Mouse (Mus musculus) G1E (cell line): ENCODE measurements at regions not wholly inside any gene's neighbourhood (a gene's known extent, or its start where the extent isn't known, plus 50 kb on each side); places are given as distances from the start of the nearest gene placed in this dataset.

Experiments used
- CTCF ChIP-seq: IDR thresholded peaks from 2 replicates; pipeline ENCODE4 v1.5.1; 2012; ENCODE audit warnings: low read depth, low read length, inconsistent platforms, mixed read lengths
- GATA1 ChIP-seq: IDR thresholded peaks from 2 replicates; pipeline ENCODE4 v1.6.1; 2012; ENCODE audit warnings: borderline replicate concordance, low read length, inconsistent platforms, mixed read lengths
- POLR2AphosphoS5 ChIP-seq: IDR thresholded peaks from 2 replicates; pipeline ENCODE4 v1.6.1; 2012; ENCODE audit warnings: low read depth, low read length, inconsistent platforms; ENCODE audit not compliant: insufficient replicate concordance

DNA sequence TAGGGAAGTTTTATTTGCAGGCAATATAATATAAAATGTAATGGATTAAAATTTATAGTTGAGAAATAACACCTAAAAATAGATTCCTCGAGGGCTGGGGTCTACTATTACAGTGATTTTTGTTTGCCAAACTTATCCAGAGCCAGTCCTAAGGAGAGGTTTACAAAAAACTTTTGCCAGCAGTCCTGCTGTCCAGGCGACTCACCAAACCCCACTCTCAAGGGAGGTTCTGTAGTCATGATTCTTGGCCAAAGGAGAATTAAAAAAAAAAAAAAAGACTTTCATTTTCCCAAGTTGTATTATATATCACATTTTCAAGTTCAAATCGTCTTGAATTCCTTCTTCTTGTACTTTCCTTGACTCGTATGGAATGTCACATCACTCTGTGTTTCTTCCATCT lies 1046.2 kb downstream of the Gsdmc2 start:
- no peak for TF ChIP-seq CTCF
- no peak for TF ChIP-seq POLR2AphosphoS5
- TF ChIP-seq GATA1 = no peak
